Mouse (Mus musculus): ENCODE data around the gene Litaf.
"Not testable (repeated sequence)": the region's sequence is repeated elsewhere in the genome, so short reads cannot be mapped to it uniquely, and the experiment has no call there.

Litaf gene

GRCm38 (mm10) chr16:11022113-11022489 lies 43.9 kb downstream of the Litaf start:
- DNase-seq (ENCODE audit: low read depth), result no peak

DNA sequence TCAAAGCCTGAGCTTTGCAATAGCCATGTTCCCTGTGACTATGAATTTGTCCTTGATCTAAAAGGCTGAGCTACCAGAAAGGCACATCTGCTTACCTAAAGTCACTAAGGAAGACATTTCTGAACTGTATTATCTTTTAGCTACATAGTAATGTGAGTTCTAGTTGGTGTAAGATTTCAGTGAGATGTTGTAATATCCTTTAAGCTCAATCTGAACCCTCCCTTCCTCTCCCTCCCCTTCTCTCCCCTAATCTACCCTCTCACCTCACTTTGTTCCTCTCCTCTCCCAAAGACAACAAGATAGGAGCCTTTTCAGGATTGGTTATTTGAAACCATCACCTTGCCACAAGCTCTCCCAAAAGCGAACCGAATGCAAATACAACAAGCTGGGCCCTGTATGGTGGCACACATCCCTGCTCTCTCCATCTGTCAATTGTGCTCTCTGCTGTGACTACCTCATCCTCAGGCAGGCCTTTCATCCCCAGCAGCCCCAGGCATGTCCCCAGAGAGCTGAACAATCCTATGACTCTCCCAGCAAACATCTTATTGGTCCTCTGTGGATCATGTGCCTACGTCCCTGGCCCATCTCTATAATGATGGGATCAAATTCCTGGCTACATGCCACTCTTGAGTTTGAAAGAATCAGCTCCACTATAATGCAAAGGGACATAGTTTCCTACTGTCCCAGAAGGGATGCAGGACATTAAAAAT lies 44.4 kb downstream of the Litaf start:
- DNase-seq (ENCODE audit: low read depth), result no peak

GRCm38 (mm10) chr16:11017807-11018595 lies 48.0 kb downstream of the Litaf start:
- no peak for DNase-seq (ENCODE audit: low read depth)

DNA sequence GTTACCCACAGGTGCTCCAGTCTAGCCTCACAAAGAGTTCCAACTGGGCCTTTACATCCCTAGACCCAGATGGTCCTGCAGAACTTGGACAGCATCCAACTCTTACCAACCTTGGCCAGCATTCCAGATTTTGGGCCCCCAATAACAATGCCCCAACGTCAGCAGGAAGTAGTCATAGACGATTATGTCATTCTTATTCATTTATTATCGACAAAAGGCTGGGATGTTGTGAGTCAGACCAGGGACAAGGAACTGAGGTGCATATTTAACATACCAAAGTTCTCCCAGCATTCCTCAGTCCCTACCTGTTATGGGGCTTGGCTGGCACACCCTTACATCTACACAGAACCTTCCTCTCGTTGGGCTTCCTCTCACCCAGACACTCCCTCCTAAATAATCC lies 49.6 kb downstream of the Litaf start:
- DNase-seq (ENCODE audit: low read depth), result no peak

GRCm38 (mm10) chr16:11014407-11014806 lies 51.5 kb downstream of the Litaf start:
- DNase-seq (ENCODE audit: low read depth), result no peak

- DNase-seq (ENCODE audit: low read depth), result not testable (repeated sequence)
Measured at GRCm38 (mm10) chr16:11013464-11014147, 52.4 kb downstream of the Litaf start.

DNA sequence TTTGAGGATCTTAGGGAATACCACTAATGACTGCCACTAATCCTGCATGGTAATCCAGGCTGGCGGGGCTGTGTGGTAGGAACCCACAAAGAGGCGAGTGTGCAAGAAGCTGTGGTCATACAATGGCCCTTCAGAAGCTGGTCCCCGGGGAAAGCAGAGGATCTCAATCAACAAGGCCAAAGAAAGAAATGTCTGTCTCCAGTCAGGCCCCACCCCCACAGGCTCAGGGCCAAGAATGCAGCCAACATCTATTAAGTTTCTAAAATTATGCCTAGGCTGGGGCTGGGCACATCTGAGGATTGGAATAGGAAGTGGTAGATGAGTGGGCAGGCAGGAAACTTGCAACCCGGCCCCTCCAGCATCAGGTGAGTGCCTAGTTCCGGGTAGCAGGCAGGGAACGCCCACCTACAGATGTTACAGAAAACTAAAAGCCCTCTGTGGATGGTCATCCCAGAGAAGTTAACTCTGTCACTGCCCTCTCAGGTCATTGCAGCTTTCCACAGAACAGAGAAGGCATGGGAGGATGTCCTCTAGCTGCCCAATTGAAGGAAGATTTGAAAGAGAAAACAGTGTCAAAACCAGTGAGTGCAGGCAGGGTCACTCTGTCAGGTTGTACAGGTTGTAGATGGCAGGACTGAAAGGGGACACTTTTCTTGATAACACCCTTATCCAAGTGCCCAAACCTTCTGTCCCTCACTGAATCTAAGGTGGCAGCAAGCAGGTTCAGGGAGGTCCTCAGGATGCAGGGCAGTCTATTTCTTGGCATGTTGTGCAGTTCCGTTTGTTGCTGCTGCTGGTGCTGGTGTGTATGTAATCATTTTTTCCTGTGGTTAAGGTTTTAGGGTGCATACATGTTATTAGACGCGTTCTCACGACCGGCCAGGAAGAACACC lies 53.1 kb downstream of the Litaf start:
- no peak for DNase-seq (ENCODE audit: low read depth)

DNA sequence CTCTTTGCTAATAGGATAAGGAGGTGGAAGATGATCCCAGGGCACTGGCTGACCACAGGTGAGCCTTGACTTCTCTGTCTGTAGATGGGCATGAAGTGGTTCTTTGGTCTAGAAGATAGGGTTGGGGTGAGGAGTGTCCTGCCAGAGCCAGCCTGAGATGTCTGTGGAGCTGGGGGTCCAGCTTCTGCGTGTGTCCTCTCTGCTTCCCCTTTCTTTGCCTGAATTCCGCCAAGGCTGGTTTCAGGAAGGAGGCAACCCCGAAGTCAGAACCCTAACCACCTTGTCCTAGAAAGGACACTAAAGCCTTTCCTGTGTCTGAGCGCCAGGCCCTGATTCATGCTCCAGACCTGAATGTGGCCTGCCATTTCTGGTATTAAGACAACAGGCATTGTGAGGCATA lies 54.0 kb downstream of the Litaf start:
- no peak for DNase-seq (ENCODE audit: low read depth)

- DNase-seq (ENCODE audit: low read depth), result no peak
Measured at GRCm38 (mm10) chr16:11011206-11011605, 54.8 kb downstream of the Litaf start.

DNA sequence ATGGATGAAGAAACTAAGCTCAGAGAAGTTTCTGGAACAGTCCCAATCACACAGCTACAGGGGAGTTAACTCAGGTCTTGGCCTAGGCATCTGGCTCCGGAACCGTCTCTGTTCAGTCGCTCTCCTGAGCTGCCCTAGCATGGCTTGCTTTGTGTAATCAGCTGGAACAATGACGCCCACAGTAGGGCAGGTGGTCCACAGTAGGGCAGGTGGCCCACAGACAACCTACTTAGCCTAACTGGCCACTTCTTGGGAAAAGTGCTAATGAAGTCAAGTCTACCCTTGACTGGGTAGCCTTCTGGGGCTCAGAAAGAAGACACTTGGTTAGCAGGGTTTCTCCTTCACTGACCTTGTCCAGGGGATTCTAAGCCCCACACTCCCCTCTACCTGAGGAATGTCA lies 55.7 kb downstream of the Litaf start:
- DNase-seq (ENCODE audit: low read depth), result no peak

DNA sequence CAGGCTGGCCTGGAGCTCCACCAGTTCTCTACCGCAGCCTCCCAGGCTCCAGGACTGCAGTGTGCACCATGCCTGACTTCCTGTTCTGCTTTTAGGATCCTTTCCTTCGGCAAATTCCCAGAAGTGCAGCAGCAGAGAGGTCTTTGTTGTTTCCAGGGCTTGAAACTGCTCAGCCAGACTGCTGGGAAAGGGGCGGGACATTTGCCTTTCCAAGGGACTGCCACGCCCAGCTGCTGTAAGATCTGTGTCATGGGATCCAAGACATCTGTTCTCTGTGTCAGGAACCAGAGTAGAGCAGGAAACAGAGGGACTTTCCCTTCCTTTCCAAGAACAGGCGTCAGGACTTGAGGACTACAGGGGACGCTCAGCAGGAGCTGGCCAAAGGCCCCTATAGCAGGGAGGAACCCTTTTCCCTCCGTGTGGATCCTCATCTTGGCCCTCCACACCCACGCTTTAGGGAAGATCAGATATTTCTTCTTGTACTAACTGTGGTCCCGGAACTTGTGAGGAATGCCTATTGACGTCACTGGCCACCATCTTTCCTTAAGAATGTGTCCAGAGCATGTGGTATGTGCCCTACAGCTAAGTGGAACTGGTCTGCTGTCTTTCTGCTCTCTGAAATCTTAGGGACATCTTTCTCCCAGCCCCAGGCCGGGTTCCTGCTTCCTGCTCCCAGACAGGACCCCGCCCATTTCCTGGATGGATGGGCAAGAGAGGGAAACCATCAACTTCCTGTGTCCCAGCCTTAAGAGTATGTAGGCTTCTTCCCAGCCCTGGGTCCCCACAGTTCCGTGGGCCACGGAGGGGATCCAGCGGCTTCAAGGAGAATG lies 57.6 kb downstream of the Litaf start:
- DNase-seq (ENCODE audit: low read depth), result no peak

DNA sequence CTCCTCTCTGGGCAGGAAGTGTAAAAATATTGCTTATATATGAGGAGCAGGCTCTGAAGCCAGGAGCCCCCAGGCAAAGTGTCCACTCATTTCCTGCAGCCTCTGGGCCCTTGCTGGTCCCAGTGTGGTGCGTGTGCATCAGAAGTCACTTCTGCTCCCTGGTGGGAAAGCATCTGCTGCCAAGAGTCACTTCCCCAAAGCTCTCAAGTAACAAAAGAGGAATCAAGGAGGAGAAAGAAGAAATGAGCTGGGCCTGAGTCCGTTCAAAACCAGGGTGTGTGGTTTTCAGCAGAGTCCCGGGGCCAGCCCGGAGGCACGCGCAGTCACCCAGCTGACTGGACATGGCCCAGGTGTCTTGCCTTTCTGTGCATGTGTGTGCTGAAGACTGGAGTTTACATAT lies 59.9 kb downstream of the Litaf start:
- DNase-seq (ENCODE audit: low read depth), result no peak

DNA sequence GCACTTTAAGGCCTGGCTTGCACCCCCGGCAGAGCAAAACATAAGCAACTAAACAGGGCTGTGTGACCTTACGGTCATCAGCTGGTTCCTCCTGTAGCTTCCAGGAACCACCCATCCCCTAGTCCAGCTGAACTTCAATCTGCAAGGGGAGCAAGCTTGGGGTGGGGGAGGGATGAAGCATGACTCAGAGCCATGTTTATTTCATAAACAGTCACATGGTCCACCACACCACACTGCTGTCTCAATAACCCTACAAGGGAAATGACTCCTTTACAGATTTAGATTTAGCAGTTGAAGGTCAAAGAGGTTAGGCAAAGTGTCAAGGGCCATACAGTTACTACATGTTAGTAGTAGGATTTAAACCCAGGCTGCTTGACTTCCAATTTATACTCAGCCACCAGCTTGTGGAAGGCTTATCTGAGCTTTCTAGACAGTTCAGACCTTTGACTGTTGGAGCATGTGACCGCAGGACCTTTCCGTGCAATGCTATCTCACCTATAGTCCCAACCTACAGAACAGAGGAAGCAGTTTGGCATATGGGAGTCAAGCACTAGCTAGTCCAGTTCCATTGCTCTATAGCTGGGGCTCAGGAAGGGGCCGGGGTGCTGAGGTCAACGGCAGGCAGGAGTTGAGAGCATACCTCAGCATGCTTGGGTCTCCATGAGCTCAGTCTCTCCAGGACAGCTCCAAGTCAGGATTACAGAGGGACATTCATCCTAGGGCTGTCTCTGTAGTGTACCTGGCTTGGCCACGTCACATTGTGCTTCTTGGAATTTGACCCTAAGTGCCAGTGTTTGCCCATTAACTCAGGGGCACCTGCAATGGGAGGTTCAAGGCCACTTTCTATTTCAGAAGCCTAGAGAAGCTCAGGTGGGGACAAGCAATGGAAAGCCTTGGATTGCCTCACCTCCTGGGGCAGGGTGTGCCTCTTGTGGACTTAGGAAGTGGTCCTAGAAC lies 64.0 kb downstream of the Litaf start:
- no peak for DNase-seq (ENCODE audit: low read depth)

DNA sequence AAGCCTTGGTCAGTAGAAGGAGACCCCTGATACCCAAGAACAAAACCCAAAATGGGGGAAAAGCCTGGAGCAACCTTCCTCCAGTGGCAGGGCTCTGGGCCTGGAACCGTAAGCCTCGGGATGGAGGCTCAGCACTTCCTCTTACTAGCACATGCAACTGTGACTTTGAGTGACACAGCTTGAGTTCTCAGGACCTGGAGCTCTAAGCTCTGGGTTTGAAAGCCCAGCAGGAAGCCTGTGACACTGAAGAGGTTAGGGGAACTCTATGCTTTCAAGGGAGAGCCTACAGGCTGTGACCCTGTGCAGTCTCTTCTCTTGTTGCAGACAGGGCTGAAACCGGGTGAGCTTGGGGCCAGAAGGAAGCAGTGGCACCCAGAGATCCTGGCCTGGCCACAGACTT lies 66.1 kb downstream of the Litaf start:
- DNase-seq (ENCODE audit: low read depth), result no peak

GRCm38 (mm10) chr16:10998224-10998623 lies 67.7 kb downstream of the Litaf start:
- no peak for DNase-seq (ENCODE audit: low read depth)

DNA sequence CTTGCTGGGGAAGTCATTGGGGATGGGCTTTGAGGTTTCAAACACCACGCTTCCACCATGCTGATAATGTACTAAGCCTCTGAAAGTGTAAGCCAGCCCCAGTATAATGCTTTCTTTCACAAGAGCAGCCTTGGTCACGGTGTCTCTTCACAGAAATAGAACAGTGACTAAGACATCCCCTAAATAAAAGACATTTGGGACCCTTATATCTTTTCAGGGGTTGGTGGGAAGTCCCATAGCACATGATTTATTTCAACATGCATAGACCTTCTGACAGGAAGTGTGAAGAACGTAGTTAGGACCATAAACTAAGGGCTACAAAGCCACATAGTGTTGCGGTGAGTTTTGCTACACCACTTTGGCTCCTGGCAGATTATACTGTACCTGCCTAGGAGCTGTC lies 69.4 kb downstream of the Litaf start:
- no peak for DNase-seq (ENCODE audit: low read depth)

- DNase-seq (ENCODE audit: low read depth), result peak; percentile 85
Measured at GRCm38 (mm10) chr16:10993032-10993744, 72.8 kb downstream of the Litaf start.

- DNase-seq (ENCODE audit: low read depth), result peak; percentile 31
Measured at GRCm38 (mm10) chr16:10992090-10993031, 73.6 kb downstream of the Litaf start.
